Mouse (Mus musculus): ENCODE data around the gene Smndc1. TPM values are rescaled to one million over a fixed set of nuclear protein-coding genes. Genes with fewer than 3 reads are reported as not detected.

Gene Smndc1
- polyA plus RNA-seq, 1 experiment = 26.1 TPM

DNA sequence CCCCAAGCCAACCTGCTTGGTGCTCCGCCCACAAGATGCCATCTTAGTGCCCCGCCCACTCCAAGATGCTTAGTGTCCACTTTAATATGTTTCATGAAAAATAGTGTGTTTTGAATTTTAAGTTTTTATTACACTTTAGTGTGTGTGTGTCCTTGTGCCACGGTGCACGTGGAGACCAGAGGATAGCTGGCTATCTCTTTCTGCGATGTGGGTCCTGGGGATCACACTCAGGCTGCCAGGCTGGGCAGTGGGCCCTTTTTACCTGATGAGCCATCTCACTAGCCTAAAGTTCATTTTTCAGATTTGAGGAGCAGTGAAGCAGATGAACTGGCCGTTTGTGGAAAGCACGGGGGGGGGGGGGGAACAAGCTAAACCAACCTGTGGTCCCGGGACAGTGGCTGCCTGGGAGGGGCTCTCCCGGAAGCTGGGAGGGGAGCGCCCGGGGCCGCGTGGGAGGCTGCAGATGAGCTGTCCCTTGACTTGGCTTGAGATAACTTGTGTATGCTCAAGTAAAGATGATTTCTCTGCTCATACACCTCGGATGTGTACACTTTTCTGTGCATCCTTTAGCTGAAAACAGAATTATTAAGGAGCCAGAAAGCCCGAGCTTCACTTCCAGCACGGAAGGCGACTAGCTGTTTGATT is 19.4 kb upstream of the Smndc1 start:
- no peak for DNase-seq
- Histone ChIP-seq H3K27ac (ENCODE audit: insufficient read depth, low read length) (no peak overlapping the region), H3K4me1 (ENCODE audit: control insufficient read depth, insufficient read depth, low read length) (peaks cover 5% of the 10 kb centered on the region; the same call in 1 of the 2 replicates), H3K27me3 (ENCODE audit: control insufficient read depth, insufficient read depth, low read length) (no peaks in the 10 kb centered on the region), H3K4me3 (replicated peaks; ENCODE audit: insufficient read depth, low read depth, low read length) (no peak overlapping the region)
- TF ChIP-seq POLR2A (IDR thresholded peaks at IDR 0.05; ENCODE audit: borderline replicate concordance, insufficient read depth, low read length) = no peak
- no peak for TF ChIP-seq CTCF (IDR thresholded peaks at IDR 0.05; ENCODE audit: borderline replicate concordance, insufficient read depth, low read depth, low read length)
- 67% methylated on average over 17 of the region's 17 CpGs for WGBS

DNA sequence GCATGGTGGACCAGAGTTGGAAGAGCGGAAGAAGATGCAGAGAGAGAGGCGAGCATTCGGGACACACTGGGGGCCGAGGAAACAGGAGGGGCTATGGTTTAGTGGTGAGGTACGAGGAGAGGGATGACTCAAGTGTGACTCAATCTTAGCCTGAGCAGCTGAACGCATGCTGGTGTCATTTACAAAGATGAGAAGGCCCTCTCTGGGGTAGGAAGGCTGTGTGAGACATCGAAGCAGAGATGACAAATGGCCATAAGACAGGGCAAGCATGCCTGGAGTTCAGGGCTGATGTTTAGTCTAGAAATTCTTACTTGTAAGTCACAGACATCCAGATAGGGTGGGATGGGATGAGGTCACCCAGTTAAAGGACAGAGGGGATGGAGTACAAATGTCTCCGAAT is 18.0 kb upstream of the Smndc1 start:
- WGBS = 88% methylated on average over 8 of the region's 8 CpGs
- no peak overlapping the region for H3K4me3 ChIP-seq (replicated peaks; ENCODE audit: insufficient read depth, low read depth, low read length)
- no peak for TF ChIP-seq CTCF (IDR thresholded peaks at IDR 0.05; ENCODE audit: borderline replicate concordance, insufficient read depth, low read depth, low read length)
- no peak for TF ChIP-seq POLR2A (IDR thresholded peaks at IDR 0.05; ENCODE audit: borderline replicate concordance, insufficient read depth, low read length)

DNA sequence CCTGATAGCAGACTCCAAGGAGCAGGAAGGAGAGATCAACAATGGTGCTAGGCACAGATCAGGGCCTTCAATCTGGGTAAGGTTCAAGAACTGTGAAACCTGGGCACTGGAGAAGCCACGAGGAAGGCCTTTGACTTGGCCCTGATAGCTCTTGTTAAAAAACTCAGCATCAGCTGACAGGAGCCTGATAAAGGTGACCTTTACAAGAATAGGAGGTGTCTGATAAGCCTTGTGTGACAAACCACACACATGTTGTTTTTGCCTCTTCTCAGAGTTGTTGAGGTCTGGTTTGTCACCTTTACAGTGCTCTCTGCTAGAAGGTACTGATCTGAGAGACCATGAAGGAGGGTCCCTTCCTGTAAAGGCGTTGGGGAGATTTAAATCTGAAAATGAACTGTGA is 17.0 kb upstream of the Smndc1 start:
- no peak overlapping the region for H3K4me3 ChIP-seq (replicated peaks; ENCODE audit: insufficient read depth, low read depth, low read length)
- H3K27ac ChIP-seq (ENCODE audit: insufficient read depth, low read length) = no peak overlapping the region
- 87% methylated on average over 2 of the region's 2 CpGs for WGBS
- DNase-seq = no peak
- no peaks in the 10 kb centered on the region for H3K27me3 ChIP-seq (ENCODE audit: control insufficient read depth, insufficient read depth, low read length)
- H3K4me1 ChIP-seq (ENCODE audit: control insufficient read depth, insufficient read depth, low read length) = peaks cover 15% of the 10 kb centered on the region; the same call in 1 of the 2 replicates
- no peak for TF ChIP-seq POLR2A (IDR thresholded peaks at IDR 0.05; ENCODE audit: borderline replicate concordance, insufficient read depth, low read length)
- no peak for TF ChIP-seq CTCF (IDR thresholded peaks at IDR 0.05; ENCODE audit: borderline replicate concordance, insufficient read depth, low read depth, low read length)

More for the DNA sequence above, 18.0 kb upstream of the Smndc1 start:
- Histone ChIP-seq H3K27ac (ENCODE audit: insufficient read depth, low read length) (no peak overlapping the region), H3K27me3 (ENCODE audit: control insufficient read depth, insufficient read depth, low read length) (no peaks in the 10 kb centered on the region), H3K4me1 (ENCODE audit: control insufficient read depth, insufficient read depth, low read length) (peaks cover 10% of the 10 kb centered on the region; the same call in 1 of the 2 replicates)
- no peak for DNase-seq

DNA sequence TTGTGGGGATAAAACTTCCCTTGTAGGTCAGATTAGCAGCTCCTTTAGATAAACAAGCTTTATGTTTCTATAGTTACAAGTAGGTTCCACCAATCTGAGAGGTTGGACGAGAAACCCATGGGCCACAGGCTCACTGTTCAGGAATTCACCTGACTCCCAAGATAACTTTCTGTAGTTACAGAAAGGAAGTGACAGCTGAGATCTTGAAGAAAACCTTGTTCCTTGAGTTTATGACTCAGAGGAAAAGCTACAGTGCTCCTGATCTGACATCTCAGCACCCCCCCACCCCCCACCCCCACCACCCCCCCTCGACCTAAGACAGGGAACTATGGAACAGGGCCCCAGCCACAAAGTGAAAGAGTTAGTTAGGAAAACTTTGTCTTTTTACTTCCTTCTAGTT is 15.4 kb upstream of the Smndc1 start:
- no peak overlapping the region for H3K4me3 ChIP-seq (replicated peaks; ENCODE audit: insufficient read depth, low read depth, low read length)
- H3K27me3 ChIP-seq (ENCODE audit: control insufficient read depth, insufficient read depth, low read length) = no peaks in the 10 kb centered on the region
- TF ChIP-seq POLR2A (IDR thresholded peaks at IDR 0.05; ENCODE audit: borderline replicate concordance, insufficient read depth, low read length) = no peak
- no peak for TF ChIP-seq CTCF (IDR thresholded peaks at IDR 0.05; ENCODE audit: borderline replicate concordance, insufficient read depth, low read depth, low read length)
- WGBS = 55% methylated on average over 2 of the region's 2 CpGs
- no peak overlapping the region for H3K27ac ChIP-seq (ENCODE audit: insufficient read depth, low read length)
- DNase-seq = no peak
- peaks cover 17% of the 10 kb centered on the region; the same call in 1 of the 2 replicates for H3K4me1 ChIP-seq (ENCODE audit: control insufficient read depth, insufficient read depth, low read length)

DNA sequence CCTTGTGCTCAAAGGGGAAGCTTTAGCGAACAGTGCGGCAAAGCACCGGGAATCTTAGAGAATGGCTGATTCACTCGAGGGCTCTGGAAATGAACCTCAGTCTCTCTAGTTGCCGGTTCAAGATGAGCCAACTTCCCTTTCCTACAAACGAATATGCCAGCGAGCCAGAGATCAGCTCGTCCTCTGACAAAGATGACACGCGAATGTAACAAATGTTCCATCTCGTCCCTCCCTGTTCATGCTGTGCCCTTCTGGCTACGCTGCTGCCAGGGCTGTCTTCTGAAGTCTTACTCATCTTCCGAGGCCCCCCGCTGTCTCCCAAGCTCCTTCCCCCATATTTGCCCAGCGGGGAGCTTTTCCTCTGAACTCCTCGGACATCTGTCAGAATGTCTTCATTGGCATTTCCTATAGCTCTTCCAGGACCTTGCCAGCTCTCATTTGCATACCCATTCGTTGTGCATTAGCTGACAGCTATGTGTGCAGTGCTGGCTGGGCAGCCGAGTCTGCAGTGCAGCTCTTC is 14.5 kb upstream of the Smndc1 start:
- Histone ChIP-seq H3K27me3 (ENCODE audit: control insufficient read depth, insufficient read depth, low read length) (no peaks in the 10 kb centered on the region), H3K4me3 (replicated peaks; ENCODE audit: insufficient read depth, low read depth, low read length) (no peak overlapping the region), H3K27ac (ENCODE audit: insufficient read depth, low read length) (peak overlapping the region; percentile 82), H3K4me1 (ENCODE audit: control insufficient read depth, insufficient read depth, low read length) (peaks cover 21% of the 10 kb centered on the region)
- 3% methylated on average over 18 of the region's 18 CpGs for WGBS
- TF ChIP-seq CTCF (IDR thresholded peaks at IDR 0.05; ENCODE audit: borderline replicate concordance, insufficient read depth, low read depth, low read length) (no peak), POLR2A (IDR thresholded peaks at IDR 0.05; ENCODE audit: borderline replicate concordance, insufficient read depth, low read length) (peak; percentile 12; the same call in 1 of the 2 replicates)
- peak; percentile 90 to 94 for DNase-seq

DNA sequence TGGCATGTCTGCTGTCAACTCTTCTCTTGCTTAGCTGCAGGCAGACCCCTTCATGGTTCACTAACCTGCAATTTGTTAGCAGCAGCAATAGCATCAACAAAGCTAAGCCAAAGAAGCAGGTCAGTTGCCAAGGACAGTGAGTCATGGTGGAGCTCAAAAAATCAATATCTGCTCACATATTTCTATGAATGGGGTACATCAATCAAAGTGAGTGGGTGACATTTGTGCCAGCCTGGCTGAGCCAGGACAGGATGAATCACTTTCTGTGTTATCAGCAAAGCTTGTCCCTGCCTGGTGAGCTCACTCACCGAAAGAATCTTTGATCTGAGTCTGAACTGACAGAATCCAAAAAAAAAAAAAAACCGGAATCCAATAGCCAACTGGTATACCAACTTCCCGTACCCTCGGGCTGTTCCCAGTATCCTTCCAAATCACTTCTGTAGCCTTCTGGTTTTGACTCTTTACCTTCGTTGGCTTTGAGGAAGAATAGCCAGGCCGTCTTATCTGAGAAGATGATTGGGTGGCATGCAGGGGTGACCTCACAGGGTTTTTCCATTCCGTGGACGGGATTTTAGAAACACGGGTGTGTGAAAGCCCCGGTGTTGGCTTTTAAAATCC is 13.9 kb upstream of the Smndc1 start:
- Histone ChIP-seq H3K4me3 (replicated peaks; ENCODE audit: insufficient read depth, low read depth, low read length) (no peak overlapping the region), H3K27me3 (ENCODE audit: control insufficient read depth, insufficient read depth, low read length) (no peaks in the 10 kb centered on the region), H3K4me1 (ENCODE audit: control insufficient read depth, insufficient read depth, low read length) (peaks cover 21% of the 10 kb centered on the region), H3K27ac (ENCODE audit: insufficient read depth, low read length) (peak overlapping the region; percentile 82)
- TF ChIP-seq CTCF (IDR thresholded peaks at IDR 0.05; ENCODE audit: borderline replicate concordance, insufficient read depth, low read depth, low read length) = no peak
- no peak for TF ChIP-seq POLR2A (IDR thresholded peaks at IDR 0.05; ENCODE audit: borderline replicate concordance, insufficient read depth, low read length)
- 8% methylated on average over 10 of the region's 10 CpGs for WGBS
- DNase-seq = peak; percentile 70 to 86

DNA sequence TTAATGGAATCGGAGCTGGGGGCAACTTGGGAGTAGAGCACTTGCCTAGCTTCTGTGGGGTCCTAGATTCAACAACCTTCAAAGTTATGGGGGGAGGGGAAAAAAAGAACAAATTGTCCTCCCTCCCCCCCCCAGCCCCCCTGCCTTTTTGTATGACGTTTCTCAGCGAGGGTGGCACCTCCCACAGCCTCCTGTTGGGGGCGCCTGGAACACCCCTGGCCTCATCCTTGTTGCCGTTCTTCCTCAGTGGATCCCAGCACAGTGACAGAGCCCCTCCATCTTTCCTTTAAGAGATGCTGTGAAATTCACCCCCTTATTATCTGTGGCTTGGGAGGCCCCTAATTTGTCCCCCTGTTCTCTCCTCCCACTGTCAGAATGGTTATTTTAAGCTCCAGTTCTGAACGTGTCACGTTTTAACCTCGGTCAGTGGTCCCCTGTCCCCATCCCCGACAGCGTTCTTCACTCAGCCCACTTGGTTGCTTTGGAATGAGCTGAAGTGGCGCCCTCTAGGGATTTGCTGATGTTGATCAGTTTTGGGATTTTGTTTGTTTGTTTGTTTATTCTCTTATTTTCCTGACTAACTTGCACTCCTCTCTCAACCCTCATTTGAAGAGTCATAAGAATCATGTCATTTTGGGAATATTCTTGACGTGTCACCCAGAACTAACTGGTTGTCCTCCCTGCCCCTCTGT is 12.5 kb upstream of the Smndc1 start:
- 40% methylated on average over 12 of the region's 12 CpGs for WGBS

More for the DNA sequence above, 12.5 kb upstream of the Smndc1 start:
- no peak for DNase-seq
- no peaks in the 10 kb centered on the region for H3K27me3 ChIP-seq (ENCODE audit: control insufficient read depth, insufficient read depth, low read length)
- TF ChIP-seq POLR2A (IDR thresholded peaks at IDR 0.05; ENCODE audit: borderline replicate concordance, insufficient read depth, low read length) (no peak), CTCF (IDR thresholded peaks at IDR 0.05; ENCODE audit: borderline replicate concordance, insufficient read depth, low read depth, low read length) (no peak; the same call in 1 of the 2 replicates)
- peaks cover 21% of the 10 kb centered on the region for H3K4me1 ChIP-seq (ENCODE audit: control insufficient read depth, insufficient read depth, low read length)
- H3K4me3 ChIP-seq (replicated peaks; ENCODE audit: insufficient read depth, low read depth, low read length) = no peak overlapping the region
- peak overlapping the region; percentile 47; the same call in 1 of the 2 replicates for H3K27ac ChIP-seq (ENCODE audit: insufficient read depth, low read length)

Measured in cerebellum, adult 2 months (tissue).